Mouse (Mus musculus): ENCODE measurements around the gene Vgll2.

The Vgll2 gene

DNA sequence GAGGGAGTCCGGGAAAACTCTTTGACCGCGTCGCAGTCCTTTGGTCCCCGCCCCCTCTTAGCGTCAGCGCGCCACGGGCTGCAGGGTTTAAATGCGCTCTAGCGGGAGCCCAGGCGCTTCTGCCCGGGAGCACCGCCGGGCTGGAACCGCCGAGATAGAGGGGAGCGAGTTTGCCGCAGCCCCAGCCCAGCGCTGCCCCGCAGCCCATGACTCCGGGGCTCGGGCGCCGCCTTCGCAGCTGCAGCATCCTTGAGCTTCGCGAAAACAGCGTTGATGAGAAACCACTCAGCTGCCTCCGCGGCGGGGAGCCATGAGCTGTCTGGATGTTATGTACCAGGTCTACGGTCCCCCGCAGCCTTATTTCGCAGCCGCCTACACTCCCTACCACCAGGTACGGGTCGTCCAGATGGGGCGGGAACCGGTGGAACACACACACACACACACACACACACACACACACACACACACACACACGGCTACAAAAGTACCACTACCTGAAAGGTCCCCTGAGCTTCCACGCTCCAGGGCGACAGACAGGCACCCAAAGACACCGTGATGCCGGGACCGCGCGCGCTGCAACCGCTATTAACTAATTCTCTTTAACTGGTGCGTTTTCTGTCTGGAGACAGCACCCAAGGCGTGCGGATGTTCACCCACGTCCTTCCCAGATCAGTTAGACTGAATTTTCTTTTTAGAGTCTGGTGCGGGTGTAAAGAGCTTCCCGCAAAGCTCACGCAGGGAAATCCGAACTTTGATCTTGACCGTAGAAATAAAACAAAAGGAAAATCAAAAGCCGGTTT is at the start of gene Vgll2:
Vgll2 (plus strand) TSS at position 90 of the 800 bp plus-strand sequence.
- no peak for DNase-seq (ENCODE audit: low spot score in 2 of 2)

DNA sequence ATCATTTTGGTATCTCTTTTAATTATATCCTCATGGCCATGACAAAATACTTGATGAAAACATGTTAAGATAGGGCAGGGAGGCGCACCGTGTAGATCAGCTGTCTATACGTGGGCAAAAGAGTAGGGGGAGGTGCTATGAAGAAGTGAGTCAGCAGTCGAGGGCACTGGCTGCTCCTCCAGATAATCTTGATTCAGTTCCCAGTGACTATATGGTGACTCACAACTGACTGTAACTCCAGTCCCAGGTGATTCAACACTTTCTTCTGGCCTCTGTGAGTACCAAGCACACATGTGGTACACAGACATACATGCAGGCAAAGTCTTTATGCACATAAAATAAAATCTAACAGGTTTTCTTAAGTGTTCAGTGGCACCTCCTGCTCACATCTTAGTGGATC is 47.2 kb upstream of the Vgll2 start:
- DNase-seq (ENCODE audit: low spot score in 2 of 2), result no peak

DNA sequence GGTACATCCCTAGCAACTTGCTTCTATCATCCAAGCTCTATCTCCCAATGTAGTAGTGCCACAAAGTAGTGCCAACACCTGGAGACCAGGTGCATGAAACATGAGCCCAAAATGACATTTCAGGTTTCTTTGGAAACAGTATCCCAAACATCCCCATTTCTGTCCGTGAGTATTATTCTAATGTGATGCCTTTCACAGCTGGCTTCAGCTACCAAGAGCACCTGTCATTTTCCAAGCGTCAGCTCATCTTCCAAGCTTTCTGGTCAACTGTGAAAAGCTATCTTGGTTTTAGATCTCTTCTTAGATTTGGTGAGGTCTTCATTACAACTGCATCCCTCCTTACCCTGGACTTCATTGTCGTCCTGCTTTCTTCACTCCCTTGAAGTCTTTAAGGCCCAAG is 46.7 kb upstream of the Vgll2 start:
- no peak for DNase-seq (ENCODE audit: low spot score in 2 of 2)

GRCm38 (mm10) chr10:51981651-51982050 is 40.7 kb upstream of the Vgll2 start:
- DNase-seq (ENCODE audit: low spot score in 2 of 2), result no peak

DNA sequence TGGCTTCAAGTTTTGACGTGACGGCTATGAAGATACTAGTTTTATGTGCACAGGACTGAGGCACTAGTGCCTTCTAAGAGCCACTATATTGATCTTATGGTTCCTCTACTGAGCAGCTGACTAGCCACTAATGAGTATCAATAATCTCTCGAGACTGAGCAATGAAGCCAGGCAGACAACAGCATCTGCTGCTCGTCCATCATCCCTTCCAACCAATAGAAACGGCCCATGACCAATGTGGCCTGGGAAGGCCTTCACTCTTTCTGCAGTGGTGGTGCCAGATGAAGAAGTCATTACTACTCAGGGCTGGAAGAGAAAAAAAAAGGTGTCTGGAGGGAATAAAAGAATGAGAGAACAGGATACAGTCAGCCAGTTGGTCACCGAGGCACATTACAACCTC is 39.9 kb upstream of the Vgll2 start:
- no peak for DNase-seq (ENCODE audit: low spot score in 2 of 2)

GRCm38 (mm10) chr10:52018471-52018870 is 3.8 kb upstream of the Vgll2 start:
- no peak for DNase-seq (ENCODE audit: low spot score in 2 of 2)

- no peak for DNase-seq (ENCODE audit: low spot score in 2 of 2)
Observed at GRCm38 (mm10) chr10:52021231-52021630, 1.1 kb upstream of the Vgll2 start.

GRCm38 (mm10) chr10:52021736-52022394 is 437 bp upstream of the Vgll2 start:
- no peak for DNase-seq (ENCODE audit: low spot score in 2 of 2)

- DNase-seq (ENCODE audit: low spot score in 2 of 2), result no peak
Observed at GRCm38 (mm10) chr10:52023213-52024052, 1.1 kb downstream of the Vgll2 start.

- no peak for DNase-seq (ENCODE audit: low spot score in 2 of 2)
Observed at GRCm38 (mm10) chr10:52024053-52024410, 1.7 kb downstream of the Vgll2 start.

- DNase-seq (ENCODE audit: low spot score in 2 of 2), result no peak
Observed at GRCm38 (mm10) chr10:52025291-52025690, 3.0 kb downstream of the Vgll2 start.

DNA sequence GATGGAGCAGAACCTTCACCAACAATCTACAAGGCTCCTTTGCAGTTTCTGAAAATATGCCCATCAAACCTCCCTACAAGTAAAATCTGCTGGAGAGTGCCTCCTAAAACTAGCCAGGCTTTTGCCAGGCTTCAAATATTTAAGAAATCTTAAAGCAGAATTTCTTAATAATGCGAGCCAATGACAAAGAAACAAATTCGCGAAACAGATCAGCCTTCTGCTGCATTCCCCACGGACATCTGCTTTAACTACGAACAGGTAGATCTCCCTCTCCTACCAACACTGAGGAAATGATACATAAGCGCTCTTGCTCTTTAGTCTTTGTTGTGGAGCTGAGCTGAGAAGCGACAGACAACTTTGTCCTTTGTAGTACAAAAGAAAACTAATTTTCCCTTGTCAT is 3.5 kb downstream of the Vgll2 start:
- DNase-seq (ENCODE audit: low spot score in 2 of 2), result no peak

GRCm38 (mm10) chr10:52027161-52028035 is 5.1 kb downstream of the Vgll2 start:
- no peak for DNase-seq (ENCODE audit: low spot score in 2 of 2)

DNA sequence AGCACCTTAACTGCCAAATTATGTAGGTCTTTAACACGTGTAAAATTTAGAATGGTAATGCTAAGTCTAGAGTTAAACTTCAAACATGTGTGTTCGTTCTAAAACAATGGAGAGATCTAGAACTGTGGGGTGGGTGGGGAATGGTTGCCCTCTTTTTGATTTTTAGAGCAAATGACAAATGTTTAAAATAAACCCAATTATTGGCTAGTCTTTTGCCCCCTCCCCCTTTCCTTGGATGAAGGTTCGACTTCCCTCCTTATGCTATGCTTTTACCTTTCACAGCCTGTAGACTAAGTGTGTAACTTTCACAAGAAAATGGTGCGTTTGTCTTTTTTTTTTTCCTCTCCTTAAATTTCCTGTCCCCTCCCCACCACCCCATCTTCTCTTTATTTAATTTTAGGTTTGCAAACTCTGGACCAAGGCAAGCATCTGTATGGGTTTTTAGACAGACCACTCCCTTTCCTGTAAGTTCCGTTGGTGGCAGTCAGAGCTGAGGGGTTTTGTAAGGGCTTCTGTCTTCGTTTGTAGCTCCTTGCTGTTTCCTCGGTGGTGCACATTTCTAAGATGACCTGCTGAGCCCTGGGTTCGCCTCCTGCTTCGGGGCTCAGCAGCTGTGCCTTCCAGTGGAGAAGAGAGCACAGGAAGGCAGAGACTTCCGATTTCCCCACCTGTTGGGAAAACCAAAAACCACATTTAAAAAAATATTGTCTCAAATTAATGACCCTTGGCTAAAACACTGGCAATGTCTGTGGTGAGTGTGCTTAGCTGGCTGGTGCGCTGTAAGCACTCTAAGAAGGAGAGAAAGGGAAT is 6.5 kb downstream of the Vgll2 start:
- DNase-seq (ENCODE audit: low spot score in 2 of 2), result no peak

GRCm38 (mm10) chr10:52029421-52030080 is 7.2 kb downstream of the Vgll2 start:
- DNase-seq (ENCODE audit: low spot score in 2 of 2), result no peak

- no peak for DNase-seq (ENCODE audit: low spot score in 2 of 2)
Observed at GRCm38 (mm10) chr10:52033729-52034128, 11.4 kb downstream of the Vgll2 start.

GRCm38 (mm10) chr10:52039392-52039791 is 17.1 kb downstream of the Vgll2 start:
- no peak for DNase-seq (ENCODE audit: low spot score in 2 of 2)

DNA sequence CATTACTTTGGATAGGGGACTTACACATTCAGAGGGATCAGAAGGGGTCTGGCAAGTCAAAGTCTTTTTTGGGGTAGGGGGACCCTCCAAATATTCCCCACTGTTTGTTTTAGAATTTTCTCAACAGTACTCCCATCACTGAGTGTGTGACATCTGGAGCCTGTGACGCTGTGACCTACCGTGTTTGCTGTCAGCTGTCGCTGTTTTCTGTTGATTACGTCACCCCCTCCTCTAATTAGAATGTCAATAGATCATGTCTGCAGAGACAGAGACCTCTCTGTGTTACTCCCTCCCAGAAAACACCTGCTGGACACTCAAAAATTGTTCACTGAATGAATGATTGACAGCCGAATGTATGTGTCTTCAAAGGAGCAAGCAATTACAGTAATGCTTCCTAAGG is 20.8 kb downstream of the Vgll2 start:
- no peak for DNase-seq (ENCODE audit: low spot score in 2 of 2)

GRCm38 (mm10) chr10:52048287-52048686 is 26.0 kb downstream of the Vgll2 start:
- no peak for DNase-seq (ENCODE audit: low spot score in 2 of 2)

DNA sequence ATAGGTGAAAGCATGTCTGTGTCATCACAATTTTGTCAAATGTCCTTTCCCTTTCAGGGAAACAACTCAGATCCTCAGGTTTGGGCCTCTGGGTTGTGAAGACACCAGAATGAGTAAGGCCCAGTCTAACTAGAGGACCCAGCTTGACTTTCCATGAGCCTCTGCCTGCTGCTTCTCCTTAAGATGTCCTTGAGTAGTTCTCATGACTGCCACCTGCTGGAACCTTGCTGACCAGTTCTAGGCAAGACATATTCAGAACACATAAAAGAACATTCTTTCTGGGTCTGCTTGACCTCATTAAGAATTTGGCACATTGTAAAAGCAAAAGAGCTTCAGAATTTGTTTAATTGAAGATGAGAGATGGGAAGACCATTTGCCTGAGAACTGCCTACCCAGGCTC is 50.2 kb downstream of the Vgll2 start:
- no peak for DNase-seq (ENCODE audit: low spot score in 2 of 2)
